In the genomic region with DNA sequence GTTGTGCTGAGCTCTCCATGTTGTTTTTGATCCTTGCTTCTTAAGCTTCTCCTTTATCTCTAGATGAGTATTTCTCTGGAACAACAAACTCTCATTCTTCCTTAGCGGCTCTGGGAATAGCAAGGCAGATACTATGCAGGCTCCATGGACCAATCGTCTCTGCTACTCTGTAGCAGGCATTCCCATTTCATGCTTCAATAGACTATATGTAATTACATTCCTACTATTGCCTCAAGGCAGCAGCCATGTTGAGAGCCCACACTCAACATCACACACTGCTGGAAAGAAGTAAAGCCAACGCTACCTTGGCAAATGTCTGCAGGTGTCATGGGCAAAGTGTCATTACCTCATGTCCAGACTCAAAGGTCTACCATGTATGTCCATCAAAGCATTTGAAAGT, we compare ENCODE assay signal across 15 mouse cellular contexts.
"Had no signal": no experiment of that assay in that cellular context is flagged by ENCODE, and none has a peak within 500 bp of the region (broad histone marks: within the 10 kb centered on the region; RNA-seq: fewer than 3 reads in every experiment).

No protein-coding gene starts in this region.

- H3K4me1 ChIP-seq: neural tube, embryonic 12.5 days; stomach, embryonic 15.5 days had no signal

- H3K36me3 ChIP-seq: neural tube, embryonic 12.5 days; stomach, embryonic 15.5 days had no signal

- H3K4me2 ChIP-seq: neural tube, embryonic 12.5 days; stomach, embryonic 15.5 days had no signal

- H3K4me3 ChIP-seq: neural tube, embryonic 12.5 days; stomach, embryonic 15.5 days had no signal

- DNase-seq: retina, postnatal 1 day; right cerebral cortex, adult 18-20 months; right cerebral cortex, postnatal 14 days; right cerebral cortex, postnatal 25 days; right cerebral cortex, postnatal 4 days; spleen, adult 18-20 months; thymus, adult 18-20 months; thymus, adult 2 months; thymus, postnatal 14 days; thymus, postnatal 25 days; thymus, postnatal 36 days; thymus, postnatal 4 days had no signal

- H3K9me3 ChIP-seq: neural tube, embryonic 12.5 days; stomach, embryonic 15.5 days had no signal

- H3K27ac ChIP-seq: neural tube, embryonic 12.5 days; stomach, embryonic 15.5 days; stomach, postnatal 0 days had no signal

- H3K27me3 ChIP-seq: neural tube, embryonic 12.5 days; stomach, embryonic 15.5 days had no signal

- H3K9ac ChIP-seq: neural tube, embryonic 12.5 days; stomach, embryonic 15.5 days had no signal
